Mouse (Mus musculus) spleen, postnatal 0 days (tissue): ENCODE data around the gene Actg1. TPM values are rescaled to one million over a fixed set of nuclear protein-coding genes. Genes with fewer than 3 reads are reported as not detected.

ENCODE experiments used
- polyA plus RNA-seq: library from polyadenylated mRNA; unstranded; fragments of >200 nt; fragmentation: Nextera tagmentation; extraction: Ambion mirVana; gene quantifications from 2 replicates; pipeline ENCODE4 v1.2.1, GENCODE M21; 2015

Actg1 gene
- 706 and 868 TPM in 2 replicates for polyA plus RNA-seq

GRCm38 (mm10) chr11:120347791-120348683, at the start of gene Actg1:
TSS of gene Actg1 (minus strand) at chr11:120348542.

GRCm38 (mm10) chr11:120378611-120379540, 30.5 kb upstream of the Actg1 start, which contains the start of gene Faap100:
TSS of gene Faap100 (minus strand) at chr11:120378764.

GRCm38 (mm10) chr11:120361295-120361694, 13.0 kb upstream of the Actg1 start, which contains the start of gene Fscn2:
TSS of gene Fscn2 (plus strand) at chr11:120361534.

Other genes starting within 250 kb of the Actg1 start
- gene Tepsin, start 249.8 kb downstream of the Actg1 start, polyA plus RNA-seq, result 5.5 and 7.6 TPM in 2 replicates
- gene Ndufaf8, start 249.6 kb downstream of the Actg1 start, polyA plus RNA-seq, result 77.7 and 87.8 TPM in 2 replicates
- gene Slc38a10, start 197.2 kb downstream of the Actg1 start, polyA plus RNA-seq, result 36.2 and 41.7 TPM in 2 replicates
- gene Bahcc1, start 115.6 kb downstream of the Actg1 start, polyA plus RNA-seq, result 2.6 and 4.8 TPM in 2 replicates
- gene Fscn2, start 13.0 kb upstream of the Actg1 start, polyA plus RNA-seq, result 0.29 and 0.52 TPM in 2 replicates
- gene Faap100, start 30.2 kb upstream of the Actg1 start, polyA plus RNA-seq, result 11.0 and 12.8 TPM in 2 replicates
- 19.0 and 19.5 TPM in 2 replicates for gene Nploc4, start 89.2 kb upstream of the Actg1 start, polyA plus RNA-seq
- 0.07 TPM in 1 of 2 replicates, not detected in the other for gene Tspan10, start 94.1 kb upstream of the Actg1 start, polyA plus RNA-seq
- gene Pde6g, start 105.0 kb upstream of the Actg1 start, polyA plus RNA-seq, result 0.12 and 0.16 TPM in 2 replicates
- 11.2 and 15.7 TPM in 2 replicates for gene Oxld1, start 109.5 kb upstream of the Actg1 start, polyA plus RNA-seq
- 24.2 and 24.8 TPM in 2 replicates for gene Ccdc137, start 109.6 kb upstream of the Actg1 start, polyA plus RNA-seq
- 22.7 TPM in 2 replicates for gene Arl16, start 119.1 kb upstream of the Actg1 start, polyA plus RNA-seq
- gene Mrpl12, start 136.1 kb upstream of the Actg1 start, polyA plus RNA-seq, result 99.2 and 107 TPM in 2 replicates
- gene Slc25a10, start 143.3 kb upstream of the Actg1 start, polyA plus RNA-seq, result 16.9 and 18.6 TPM in 2 replicates
- gene Gcgr, start 182.2 kb upstream of the Actg1 start, polyA plus RNA-seq, result 0.13 TPM in 1 of 2 replicates, not detected in the other
- gene Mcrip1, start 201.2 kb upstream of the Actg1 start, polyA plus RNA-seq, result 76.2 and 89.7 TPM in 2 replicates
- not detected in 2 replicates for gene Ppp1r27, start 202.6 kb upstream of the Actg1 start, polyA plus RNA-seq
- 206 and 241 TPM in 2 replicates for gene P4hb, start 224.7 kb upstream of the Actg1 start, polyA plus RNA-seq
- 234 and 266 TPM in 2 replicates for gene Arhgdia, start 233.1 kb upstream of the Actg1 start, polyA plus RNA-seq
- 381 and 432 TPM in 2 replicates for gene Alyref, start 249.8 kb upstream of the Actg1 start, polyA plus RNA-seq
- 120 and 128 TPM in 2 replicates for gene Anapc11, start 249.9 kb upstream of the Actg1 start, polyA plus RNA-seq